Mouse (Mus musculus) liver, embryonic 13.5 days (tissue): ENCODE measurements at regions not wholly inside any gene's neighbourhood (a gene's known extent, or its start where the extent isn't known, plus 50 kb on each side); places are given as distances from the start of the nearest gene placed in this dataset.
"Not testable (repeated sequence)": the region's sequence is repeated elsewhere in the genome, so short reads cannot be mapped to it uniquely, and the experiment has no call there.

Experiments used
- ATAC-seq: fragments of 200-750 bp; cut with Nextera tagmentation; 2 replicates; pipeline ENCODE4 v1.8.0; 2017; ENCODE audit warnings: low read depth, mild to moderate bottlenecking, moderate number of reproducible peaks, moderate library complexity
- DNase-seq: peaks from one replicate; pipeline ENCODE4 v3.0.0; 2022
- H3K27ac ChIP-seq: fragments of 300-500 bp; sonication (generic); 2 replicates; pipeline ENCODE4 v1.5.1; 2015; ENCODE audit warnings: moderate library complexity, mild to moderate bottlenecking, inconsistent platforms
- H3K27me3 ChIP-seq: fragments of 300-500 bp; sonication (generic); 2 replicates; pipeline ENCODE4 v1.6.1; 2015; ENCODE audit warnings: mild to moderate bottlenecking, inconsistent platforms
- H3K36me3 ChIP-seq: fragments of 300-500 bp; sonication (generic); 2 replicates; pipeline ENCODE4 v1.6.1; 2015; ENCODE audit warnings: mild to moderate bottlenecking, inconsistent platforms
- H3K4me1 ChIP-seq: fragments of 300-500 bp; sonication (generic); replicated peaks from 2 replicates; pipeline ENCODE4 v1.6.1; 2015; ENCODE audit warnings: inconsistent platforms
- H3K4me2 ChIP-seq: fragments of 300-500 bp; sonication (generic); 2 replicates; pipeline ENCODE4 v1.6.1; 2015; ENCODE audit warnings: inconsistent platforms, mild to moderate bottlenecking, moderate library complexity
- H3K4me3 ChIP-seq: fragments of 300-500 bp; sonication (generic); replicated peaks from 2 replicates; pipeline ENCODE4 v1.5.1; 2015; ENCODE audit warnings: mild to moderate bottlenecking, inconsistent platforms
- H3K9ac ChIP-seq: fragments of 300-500 bp; sonication (generic); 2 replicates; pipeline ENCODE4 v1.6.1; 2015; ENCODE audit warnings: mild to moderate bottlenecking, inconsistent platforms
- H3K9me3 ChIP-seq: fragments of 300-500 bp; sonication (generic); replicated peaks from 2 replicates; pipeline ENCODE4 v1.6.1; 2016; ENCODE audit warnings: inconsistent platforms
- WGBS: fragments of 180-500 bp; shearing (Covaris S2); methylation state at CpG from one replicate; pipeline ENCODE4 v1.1.7; 2015; ENCODE audit not compliant: insufficient replicate concordance; 5-methylcytosine and 5-hydroxymethylcytosine counted together

- not testable (repeated sequence) for H3K9ac ChIP-seq, DNase-seq, H3K27me3 ChIP-seq, H3K4me3 ChIP-seq, H3K9me3 ChIP-seq, ATAC-seq, H3K27ac ChIP-seq, H3K36me3 ChIP-seq, H3K4me2 ChIP-seq, H3K4me1 ChIP-seq
- WGBS, result 59% methylated on average over 4 of the region's 4 CpGs
Observed at GRCm38 (mm10) chr12:54516039-54516438, 140.3 kb downstream of the Sptssa start.

- Histone ChIP-seq H3K9ac (no peak overlapping the region), H3K4me1 (no peaks in the 10 kb centered on the region), H3K4me2 (no peak overlapping the region), H3K27me3 (no peaks in the 10 kb centered on the region), H3K4me3 (no peak overlapping the region), H3K9me3 (no peaks in the 10 kb centered on the region), H3K27ac (no peak overlapping the region), H3K36me3 (no peaks in the 10 kb centered on the region)
- DNase-seq (no peak), ATAC-seq (no peak)
- 26% methylated on average over 6 of the region's 6 CpGs for WGBS
Observed at GRCm38 (mm10) chr12:54509903-54510302, 146.5 kb downstream of the Sptssa start.

DNA sequence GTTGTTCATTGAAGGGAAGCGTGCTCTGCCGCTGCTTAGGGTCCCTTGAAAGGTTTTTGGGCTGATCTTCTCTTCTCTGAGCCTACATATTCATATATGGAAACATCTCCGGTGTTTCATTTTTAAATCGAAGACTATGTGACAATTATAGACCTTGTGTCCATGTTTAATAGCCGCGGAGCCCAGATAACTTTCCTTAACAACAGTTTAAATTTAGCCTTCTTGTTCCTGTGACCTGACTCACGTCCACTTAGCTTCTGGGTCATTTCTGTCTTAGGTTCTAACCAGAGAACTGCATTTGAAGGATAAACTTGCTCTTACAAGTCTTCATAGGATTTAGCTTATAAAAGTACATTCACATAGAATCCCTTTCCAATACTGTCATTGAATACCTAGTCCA lies 153.6 kb downstream of the Sptssa start:
- ATAC-seq (no peak), DNase-seq (no peak)
- H3K27me3 ChIP-seq, result no peaks in the 10 kb centered on the region
- H3K4me1 ChIP-seq, result no peaks in the 10 kb centered on the region
- no peak overlapping the region for H3K4me3 ChIP-seq
- H3K9me3 ChIP-seq, result no peaks in the 10 kb centered on the region
- 75% methylated on average over 7 of the region's 7 CpGs for WGBS
- H3K9ac ChIP-seq, result no peak overlapping the region
- no peaks in the 10 kb centered on the region for H3K36me3 ChIP-seq
- H3K27ac ChIP-seq, result no peak overlapping the region
- H3K4me2 ChIP-seq, result no peak overlapping the region

DNA sequence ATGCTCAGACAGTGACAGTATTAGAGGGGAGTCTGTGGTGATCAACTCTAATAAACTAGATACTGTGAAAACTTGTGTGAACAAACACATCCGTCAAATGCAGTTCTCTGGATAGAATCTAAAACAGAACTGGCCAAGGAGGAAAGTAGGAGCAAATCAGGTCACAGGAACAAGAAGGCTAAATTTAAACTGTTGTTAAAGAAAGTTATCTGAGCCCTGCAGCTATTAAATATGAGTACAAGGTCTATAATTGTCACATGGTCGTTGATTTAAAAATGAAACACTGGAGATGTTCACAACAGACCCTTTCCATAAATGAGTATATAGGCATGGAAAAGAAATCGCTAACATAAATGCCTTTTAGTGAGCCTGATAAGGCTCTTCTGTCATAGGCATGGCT lies 156.4 kb downstream of the Sptssa start:
- no peak overlapping the region for H3K4me2 ChIP-seq
- no peak overlapping the region for H3K4me3 ChIP-seq
- H3K4me1 ChIP-seq, result no peaks in the 10 kb centered on the region
- no peak overlapping the region for H3K27ac ChIP-seq
- ATAC-seq, result no peak
- no peaks in the 10 kb centered on the region for H3K27me3 ChIP-seq
- no peak for DNase-seq
- no peak overlapping the region for H3K9ac ChIP-seq
- H3K9me3 ChIP-seq, result no peaks in the 10 kb centered on the region
- 56% methylated on average over 3 of the region's 3 CpGs for WGBS
- no peaks in the 10 kb centered on the region for H3K36me3 ChIP-seq

GRCm38 (mm10) chr12:54495701-54496374 lies 160.5 kb downstream of the Sptssa start:
- Histone ChIP-seq H3K27me3 (no peaks in the 10 kb centered on the region), H3K9me3 (no peaks in the 10 kb centered on the region), H3K27ac (no peak overlapping the region), H3K9ac (no peak overlapping the region), H3K4me2 (no peak overlapping the region), H3K4me1 (no peaks in the 10 kb centered on the region), H3K4me3 (no peak overlapping the region), H3K36me3 (no peaks in the 10 kb centered on the region)
- 39% methylated on average over 4 of the region's 4 CpGs for WGBS
- ATAC-seq (no peak), DNase-seq (no peak)

DNA sequence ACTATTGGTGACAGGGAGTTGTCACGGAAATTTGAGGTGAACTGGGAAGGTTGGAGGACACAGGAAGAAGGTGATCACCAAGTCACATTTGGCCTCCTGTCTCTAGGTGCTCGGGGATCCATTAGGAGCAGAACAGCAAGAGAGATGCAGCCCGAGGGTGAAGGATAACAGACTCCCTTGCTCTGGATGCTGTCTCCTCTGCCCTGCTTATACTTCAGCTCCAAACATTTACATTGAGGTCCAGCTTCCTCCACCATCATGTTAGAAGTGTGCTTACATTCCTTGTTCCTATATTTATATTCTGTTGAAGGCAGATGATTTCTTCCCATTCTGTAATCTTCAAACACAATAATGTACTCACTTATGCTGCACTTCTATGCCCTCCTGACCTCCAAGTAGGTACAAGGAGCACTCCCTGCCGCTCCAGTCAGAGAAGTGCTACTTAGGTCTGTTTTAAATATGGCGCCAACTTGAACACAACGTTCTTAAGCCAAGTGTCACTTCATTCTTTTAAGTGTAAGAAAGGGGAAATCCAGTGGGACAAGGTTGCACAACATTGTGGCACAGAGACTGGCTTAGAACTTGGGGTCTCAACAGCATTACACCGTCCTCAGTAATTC lies 161.5 kb downstream of the Sptssa start:
- Histone ChIP-seq H3K9ac (no peak overlapping the region), H3K27me3 (no peaks in the 10 kb centered on the region), H3K27ac (no peak overlapping the region), H3K4me3 (no peak overlapping the region), H3K9me3 (no peaks in the 10 kb centered on the region), H3K36me3 (no peaks in the 10 kb centered on the region), H3K4me1 (no peaks in the 10 kb centered on the region), H3K4me2 (no peak overlapping the region)
- no peak for ATAC-seq
- 58% methylated on average over 7 of the region's 7 CpGs for WGBS
- no peak for DNase-seq

GRCm38 (mm10) chr12:54492737-54493136 lies 163.6 kb downstream of the Sptssa start:
- Histone ChIP-seq H3K9me3 (no peaks in the 10 kb centered on the region), H3K4me1 (no peaks in the 10 kb centered on the region), H3K27me3 (no peaks in the 10 kb centered on the region), H3K4me3 (no peak overlapping the region), H3K4me2 (no peak overlapping the region), H3K9ac (no peak overlapping the region), H3K36me3 (no peaks in the 10 kb centered on the region), H3K27ac (no peak overlapping the region)
- WGBS, result 42% methylated on average over 10 of the region's 10 CpGs
- ATAC-seq, result no peak
- no peak for DNase-seq

DNA sequence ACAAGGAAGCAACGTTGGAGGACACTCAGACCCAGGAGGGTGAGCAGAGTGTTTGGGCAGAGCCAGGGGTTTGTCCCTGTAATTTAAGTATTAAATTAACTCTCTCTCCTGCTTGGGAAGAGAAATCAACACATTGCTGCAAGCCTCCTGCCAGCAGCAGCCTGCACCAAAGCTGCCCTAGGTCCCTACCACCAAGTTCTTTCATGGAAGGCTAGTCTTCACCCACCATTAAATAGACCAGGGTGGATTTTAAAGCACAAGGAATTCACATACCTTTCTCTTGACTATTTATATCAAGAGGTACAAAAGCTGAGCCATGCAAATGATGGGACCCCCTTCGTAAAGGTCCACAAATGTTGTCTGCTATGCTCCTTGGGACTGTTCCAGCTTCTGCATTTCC lies 165.9 kb downstream of the Sptssa start:
- DNase-seq (no peak), ATAC-seq (no peak)
- WGBS, result 70% methylated on average over 2 of the region's 2 CpGs
- no peak overlapping the region for H3K4me3 ChIP-seq
- no peak overlapping the region for H3K4me2 ChIP-seq
- H3K9me3 ChIP-seq, result no peaks in the 10 kb centered on the region
- no peak overlapping the region for H3K27ac ChIP-seq
- no peak overlapping the region for H3K9ac ChIP-seq
- H3K27me3 ChIP-seq, result no peaks in the 10 kb centered on the region
- no peaks in the 10 kb centered on the region for H3K4me1 ChIP-seq
- no peaks in the 10 kb centered on the region for H3K36me3 ChIP-seq

- DNase-seq, result peak; percentile 1
- 2% methylated on average over 8 of the region's 8 CpGs for WGBS
- Histone ChIP-seq H3K4me1 (no peaks in the 10 kb centered on the region), H3K9ac (no peak overlapping the region), H3K9me3 (no peaks in the 10 kb centered on the region), H3K4me2 (no peak overlapping the region), H3K27me3 (no peaks in the 10 kb centered on the region), H3K4me3 (no peak overlapping the region), H3K27ac (no peak overlapping the region), H3K36me3 (no peaks in the 10 kb centered on the region)
- no peak for ATAC-seq
Observed at GRCm38 (mm10) chr12:54489675-54490074, 166.7 kb downstream of the Sptssa start.

DNA sequence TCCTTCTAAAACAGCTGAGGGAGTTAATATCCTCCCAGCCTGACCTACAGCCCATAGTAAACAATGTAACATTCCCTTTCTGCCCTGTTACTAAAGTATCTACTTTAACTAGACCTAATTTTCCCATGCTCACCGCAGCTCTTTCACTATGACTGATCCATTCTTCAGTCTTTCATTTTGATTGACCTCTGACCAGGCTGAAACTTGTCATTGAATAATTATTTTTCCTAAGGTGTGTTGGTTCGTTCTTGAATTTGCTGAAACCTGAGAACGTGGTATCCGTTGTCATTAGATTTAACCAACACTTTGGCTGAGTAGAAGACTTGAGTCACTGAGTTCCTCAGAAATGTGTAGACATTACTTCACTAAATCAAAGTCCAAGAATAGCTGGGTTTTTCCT lies 168.7 kb downstream of the Sptssa start:
- Histone ChIP-seq H3K27me3 (no peaks in the 10 kb centered on the region), H3K4me1 (no peaks in the 10 kb centered on the region), H3K4me3 (no peak overlapping the region), H3K4me2 (no peak overlapping the region), H3K27ac (no peak overlapping the region), H3K36me3 (no peaks in the 10 kb centered on the region), H3K9ac (no peak overlapping the region), H3K9me3 (no peaks in the 10 kb centered on the region)
- WGBS, result 69% methylated on average over 4 of the region's 4 CpGs
- no peak for ATAC-seq
- DNase-seq, result no peak

GRCm38 (mm10) chr12:54482020-54482419 lies 174.4 kb downstream of the Sptssa start:
- Histone ChIP-seq H3K9me3 (no peaks in the 10 kb centered on the region), H3K36me3 (no peaks in the 10 kb centered on the region), H3K4me2 (no peak overlapping the region), H3K27me3 (no peaks in the 10 kb centered on the region), H3K4me3 (no peak overlapping the region), H3K27ac (no peak overlapping the region), H3K4me1 (no peaks in the 10 kb centered on the region), H3K9ac (no peak overlapping the region)
- WGBS, result 23% methylated on average over 4 of the region's 4 CpGs
- ATAC-seq, result no peak
- DNase-seq, result no peak

GRCm38 (mm10) chr12:54479841-54480240 lies 176.5 kb downstream of the Sptssa start:
- no peaks in the 10 kb centered on the region for H3K27me3 ChIP-seq
- DNase-seq (no peak), ATAC-seq (no peak)

More at GRCm38 (mm10) chr12:54479841-54480240, 176.5 kb downstream of the Sptssa start:
- Histone ChIP-seq H3K4me1 (no peaks in the 10 kb centered on the region), H3K36me3 (no peaks in the 10 kb centered on the region), H3K4me2 (no peak overlapping the region), H3K4me3 (no peak overlapping the region), H3K27ac (no peak overlapping the region), H3K9me3 (no peaks in the 10 kb centered on the region), H3K9ac (no peak overlapping the region)
- 52% methylated on average over 1 of the region's 1 CpGs for WGBS
